Mouse (Mus musculus): ENCODE measurements around the gene Angptl1. TPM values are rescaled to one million over a fixed set of nuclear protein-coding genes. Genes with fewer than 3 reads are reported as not detected.

The Angptl1 gene
- under 1 TPM; 0.79 to 0.92 TPM for total RNA-seq (2021)
- long read RNA-seq, experiment 1, partial matches to known transcripts, result 0 of 2 reads
- long read RNA-seq, experiment 1, other reads (novel, unspliced or antisense), result 1 of 2 reads
- long read RNA-seq, experiment 2, result 0 reads

DNA sequence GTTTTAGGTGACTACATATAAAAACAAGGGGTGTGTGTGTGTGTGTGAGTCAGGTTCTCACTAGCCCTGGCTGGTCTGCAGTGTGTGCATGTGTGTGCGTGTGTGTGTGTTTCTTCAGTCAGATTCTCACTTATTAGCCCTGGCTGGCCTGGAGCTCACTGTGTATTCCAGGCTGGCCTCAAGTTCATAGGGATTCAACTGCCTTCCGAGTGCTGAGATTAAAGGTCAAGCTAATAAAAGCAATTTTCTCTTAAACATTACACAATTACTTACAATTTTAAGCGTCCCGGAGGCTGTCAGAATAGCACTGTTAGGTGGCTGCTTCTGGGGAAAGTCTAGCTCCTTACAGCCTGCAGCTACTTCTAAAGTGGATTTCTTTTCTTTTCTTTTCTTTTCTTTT is at the start of gene Angptl1:
Gene Angptl1 (plus strand): TSS at position 386 of the 400 bp plus-strand sequence.
- DNase-seq (ENCODE audit: low spot score in 2 of 2), result no peak
- H3K4me3 ChIP-seq, result peak within 1 kb of the TSS; percentile 39
- no peak for TF ChIP-seq CTCF (conservative IDR thresholded peaks at IDR 0.05)
- H3K27ac ChIP-seq, result no peak within 1 kb of the TSS

DNA sequence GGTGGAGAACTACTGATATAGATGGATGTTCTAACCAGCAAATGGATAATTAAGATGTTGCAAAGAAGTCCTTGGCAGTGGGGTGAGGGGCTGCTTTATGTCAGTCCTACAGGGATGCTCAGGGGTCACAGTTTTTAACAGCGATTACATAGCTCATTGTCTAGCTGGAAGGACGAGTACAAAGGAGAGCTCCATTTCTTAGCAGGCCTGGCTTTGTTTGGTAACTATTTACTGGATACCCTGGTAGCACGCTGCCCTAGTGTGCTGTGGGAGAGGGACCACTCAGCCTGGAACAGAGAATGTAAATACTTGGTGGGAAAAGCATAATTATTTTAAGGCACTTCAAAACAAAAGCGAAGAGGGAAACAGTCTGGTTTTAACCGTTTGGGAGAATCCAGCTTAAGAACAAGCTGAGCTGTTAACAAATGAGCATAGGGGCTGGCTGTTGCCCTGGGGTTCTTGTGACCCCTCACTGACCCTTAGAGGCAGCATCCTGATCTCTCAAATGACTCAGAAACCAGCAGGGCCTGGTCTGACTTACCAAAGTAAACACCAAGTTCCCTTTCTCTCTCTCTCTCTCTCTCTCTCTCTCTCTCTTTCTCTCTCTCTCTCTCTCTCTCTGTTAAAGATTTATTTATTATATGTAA is 48.4 kb upstream of the Angptl1 start:
- DNase-seq (ENCODE audit: low spot score in 2 of 2), result no peak
- Histone ChIP-seq H3K27ac (no peak overlapping the region), H3K4me3 (no peak overlapping the region)
- TF ChIP-seq CTCF (conservative IDR thresholded peaks at IDR 0.05), result no peak

DNA sequence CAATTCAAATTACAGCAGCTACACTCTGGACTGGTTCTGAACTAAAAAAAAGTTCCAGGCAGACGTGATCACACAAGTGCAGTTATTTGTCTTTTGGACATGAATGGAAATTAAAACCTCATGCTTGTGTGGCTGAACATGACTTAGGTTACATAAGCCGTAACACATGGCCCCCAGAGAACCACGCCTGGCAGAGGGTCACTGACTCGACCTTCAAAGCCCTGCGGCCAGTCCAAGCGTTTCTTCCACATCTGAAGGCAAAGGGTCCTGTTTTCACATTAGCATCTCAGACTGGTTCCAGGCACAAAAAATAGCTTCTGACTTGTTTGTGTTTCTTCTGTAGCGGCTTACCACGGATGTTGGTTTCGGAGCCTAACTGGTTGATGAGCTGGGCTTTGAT is 42.1 kb upstream of the Angptl1 start:
- H3K4me3 ChIP-seq, result no peak overlapping the region
- TF ChIP-seq CTCF (conservative IDR thresholded peaks at IDR 0.05), result no peak
- no peak for DNase-seq (ENCODE audit: low spot score in 2 of 2)
- H3K27ac ChIP-seq, result no peak overlapping the region

DNA sequence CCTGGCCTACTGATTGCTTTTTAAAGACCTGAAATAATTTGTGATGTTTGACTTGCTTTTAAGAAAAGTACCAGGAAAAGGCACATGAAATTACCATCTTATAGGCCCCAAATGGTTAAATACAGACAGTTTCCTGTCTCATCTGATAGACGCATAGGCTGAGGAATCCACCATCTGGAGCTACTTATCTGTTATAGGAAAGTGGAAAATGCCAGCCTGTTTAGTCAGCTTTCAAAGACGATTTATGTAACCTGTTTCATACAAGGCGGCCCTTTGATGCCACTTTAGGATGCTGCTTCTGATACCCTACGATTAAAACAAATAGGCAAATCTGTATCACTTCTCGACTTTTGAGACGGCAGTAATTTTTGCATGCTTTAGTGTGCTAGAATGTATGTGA is 37.1 kb upstream of the Angptl1 start:
- no peak overlapping the region for H3K4me3 ChIP-seq
- peak in 1 of 2 experiments; percentile 40 for DNase-seq (ENCODE audit: low spot score in 2 of 2)
- TF ChIP-seq CTCF (conservative IDR thresholded peaks at IDR 0.05), result no peak
- no peak overlapping the region for H3K27ac ChIP-seq

DNA sequence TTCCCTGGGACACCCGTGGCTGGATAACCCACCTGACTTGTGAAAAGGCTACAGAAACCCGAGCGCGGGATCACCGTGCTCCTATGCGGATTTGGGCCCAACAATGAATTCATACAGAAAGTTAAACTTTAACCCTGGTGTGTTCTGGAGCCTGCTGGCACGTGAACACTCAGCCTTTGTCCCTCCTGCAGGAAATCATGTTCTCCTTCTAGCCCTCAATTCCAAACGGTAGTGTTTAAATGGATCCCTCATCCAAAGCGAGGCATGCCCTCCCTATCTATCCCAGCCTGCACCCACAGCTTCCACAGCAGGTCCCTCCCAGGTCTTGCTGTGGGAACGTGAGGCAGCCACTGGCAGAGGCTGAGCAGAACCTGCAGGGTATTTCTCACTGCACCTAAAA is 30.0 kb upstream of the Angptl1 start:
- TF ChIP-seq CTCF (conservative IDR thresholded peaks at IDR 0.05), result no peak
- Histone ChIP-seq H3K27ac (no peak overlapping the region), H3K4me3 (no peak overlapping the region)
- no peak for DNase-seq (ENCODE audit: low spot score in 2 of 2)

DNA sequence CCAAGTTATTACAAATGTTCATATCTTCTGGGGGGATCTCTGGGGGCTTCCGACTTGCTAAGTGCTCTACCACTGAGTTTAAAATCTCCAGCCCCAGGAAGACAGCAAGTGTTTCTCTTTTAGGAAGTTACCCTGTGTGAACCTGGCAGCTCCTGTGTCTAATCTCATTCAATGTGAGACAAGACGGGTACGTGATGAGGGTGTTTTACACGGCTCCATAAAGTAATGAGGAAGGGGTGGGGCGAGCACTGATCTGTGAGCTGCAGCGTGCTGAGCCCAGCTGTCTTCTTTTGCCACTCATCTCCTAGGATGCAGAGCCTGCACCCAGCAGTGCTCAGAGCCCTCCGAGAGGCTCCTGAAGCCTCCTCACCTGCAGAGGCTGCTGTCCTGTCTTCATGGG is 26.4 kb upstream of the Angptl1 start:
- no peak for DNase-seq (ENCODE audit: low spot score in 2 of 2)
- TF ChIP-seq CTCF (conservative IDR thresholded peaks at IDR 0.05), result no peak
- no peak overlapping the region for H3K4me3 ChIP-seq

DNA sequence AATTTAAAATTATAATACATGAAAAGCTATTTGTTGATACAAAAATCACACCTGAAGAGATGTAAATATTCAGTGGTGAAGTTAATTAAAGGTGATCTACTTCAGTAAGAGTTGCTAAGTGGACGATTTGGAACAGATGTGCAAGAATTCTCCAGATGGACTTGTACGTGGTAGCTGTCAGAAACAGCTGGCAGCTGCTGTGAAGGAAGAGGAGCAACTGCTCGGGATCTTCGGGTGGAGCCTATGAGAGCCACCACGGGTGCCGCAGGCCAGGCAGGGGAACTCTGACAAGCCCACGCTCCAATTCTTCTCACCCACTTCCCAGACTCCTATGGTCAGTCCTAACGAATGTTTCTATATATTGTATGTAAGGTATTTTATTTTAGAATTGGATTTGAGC is 25.6 kb upstream of the Angptl1 start:
- H3K4me3 ChIP-seq, result no peak overlapping the region
- H3K27ac ChIP-seq, result no peak overlapping the region
- no peak for TF ChIP-seq CTCF (conservative IDR thresholded peaks at IDR 0.05)
- DNase-seq (ENCODE audit: low spot score in 2 of 2), result no peak

More for the DNA sequence above, 26.4 kb upstream of the Angptl1 start:
- H3K27ac ChIP-seq, result no peak overlapping the region

DNA sequence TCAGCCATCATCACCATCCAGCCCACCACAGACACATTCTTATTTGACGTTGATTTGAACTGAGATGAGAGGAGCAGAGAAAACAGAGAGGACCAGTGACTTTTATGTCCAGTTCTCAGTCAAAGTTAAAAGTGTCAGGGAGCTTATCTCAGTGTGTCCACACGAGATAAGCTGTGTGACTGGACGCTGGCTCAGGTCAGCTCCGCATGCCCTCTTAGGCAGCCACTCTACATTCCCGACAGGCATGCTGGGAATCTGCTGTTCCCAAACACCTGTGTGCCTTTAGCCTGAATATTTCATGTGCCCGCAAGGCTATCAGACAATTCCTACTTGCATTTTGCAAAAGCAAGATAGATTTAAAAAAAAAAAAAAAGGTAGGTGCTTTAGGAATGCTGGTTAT is 24.9 kb upstream of the Angptl1 start:
- no peak overlapping the region for H3K27ac ChIP-seq
- TF ChIP-seq CTCF (conservative IDR thresholded peaks at IDR 0.05), result no peak
- H3K4me3 ChIP-seq, result no peak overlapping the region
- DNase-seq (ENCODE audit: low spot score in 2 of 2), result no peak

DNA sequence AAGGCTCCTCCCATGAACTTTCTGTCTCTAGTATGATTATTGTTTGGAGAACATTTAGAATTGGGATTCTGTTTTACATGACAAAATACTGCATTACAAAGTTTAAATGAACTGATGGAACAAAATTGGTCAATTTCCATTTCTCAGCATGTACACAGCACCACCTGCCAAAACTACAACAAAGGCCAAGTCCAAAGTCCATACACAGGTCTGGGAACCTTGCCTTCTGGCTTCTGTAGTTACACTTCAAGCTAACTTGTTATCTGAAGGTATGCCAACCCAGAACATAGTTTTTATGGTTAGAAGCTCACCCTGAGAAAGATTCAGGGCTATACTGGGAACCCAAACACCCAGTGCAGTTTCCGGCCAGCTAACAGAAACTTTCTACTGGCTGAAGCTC is 19.1 kb upstream of the Angptl1 start:
- no peak overlapping the region for H3K4me3 ChIP-seq
- no peak for TF ChIP-seq CTCF (conservative IDR thresholded peaks at IDR 0.05)
- DNase-seq (ENCODE audit: low spot score in 2 of 2), result no peak
- no peak overlapping the region for H3K27ac ChIP-seq

DNA sequence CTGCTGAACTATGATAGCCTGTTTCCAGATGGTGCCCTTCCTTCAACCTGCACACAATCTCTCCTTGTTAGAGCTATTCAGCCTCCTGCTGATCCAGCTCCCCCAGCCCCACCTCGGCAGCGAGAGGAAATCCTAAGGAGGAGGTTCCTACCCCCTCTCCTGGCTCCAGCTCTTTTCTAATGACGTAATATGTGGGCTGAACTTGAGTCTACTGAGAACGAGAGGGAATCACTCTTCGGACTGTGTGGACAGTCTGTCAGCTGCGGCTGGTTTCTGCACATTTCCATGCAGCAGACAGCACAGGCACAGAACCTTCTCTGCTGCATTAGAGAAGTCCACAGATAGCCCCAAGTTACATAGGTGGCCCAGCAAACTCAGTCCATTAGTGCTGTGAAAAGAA is 333 bp downstream of the Angptl1 start:
- no peak for TF ChIP-seq CTCF (conservative IDR thresholded peaks at IDR 0.05)

DNA sequence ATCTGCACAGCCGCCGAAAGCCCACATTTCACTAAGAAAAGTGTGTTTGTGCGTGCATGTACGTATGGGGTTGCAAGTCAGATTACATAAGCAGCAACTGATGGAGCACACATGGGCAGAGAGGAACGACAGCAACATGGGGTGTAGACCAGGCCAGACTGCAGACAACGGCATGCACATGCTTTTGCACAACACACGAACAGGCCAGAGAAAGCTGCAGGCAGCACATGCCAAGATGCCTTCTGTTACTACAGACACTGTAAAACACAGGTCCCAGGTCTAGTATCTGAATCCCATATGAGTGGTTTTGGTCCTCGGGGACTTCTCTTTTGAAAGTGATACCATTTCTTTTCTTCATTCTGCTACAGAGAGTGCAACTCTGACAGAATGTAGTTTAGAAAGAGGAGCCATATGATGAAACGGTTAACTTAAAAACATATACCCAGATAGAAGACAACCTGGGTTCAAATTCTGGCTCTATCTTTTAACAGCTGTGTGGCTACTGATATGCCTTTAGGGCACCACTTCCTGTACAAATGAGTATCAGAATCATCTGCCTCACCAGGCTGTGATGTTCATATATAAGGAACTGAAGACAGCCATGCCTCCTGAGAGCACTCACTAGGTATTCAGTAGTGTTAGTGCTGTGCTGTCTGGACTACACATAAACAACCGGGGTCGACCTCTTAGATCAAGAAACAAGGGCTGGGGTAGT is 3.4 kb downstream of the Angptl1 start:
- no peak for TF ChIP-seq CTCF (conservative IDR thresholded peaks at IDR 0.05)
- no peak overlapping the region for H3K4me3 ChIP-seq
- peak overlapping the region; percentile 76 for H3K27ac ChIP-seq
- peak in 1 of 2 experiments; percentile 8 for DNase-seq (ENCODE audit: low spot score in 2 of 2)

More for the DNA sequence above, 333 bp downstream of the Angptl1 start:
- Histone ChIP-seq H3K27ac (no peak overlapping the region), H3K4me3 (peak overlapping the region; percentile 39)
- DNase-seq (ENCODE audit: low spot score in 2 of 2), result peak in 1 of 2 experiments; percentile 30

DNA sequence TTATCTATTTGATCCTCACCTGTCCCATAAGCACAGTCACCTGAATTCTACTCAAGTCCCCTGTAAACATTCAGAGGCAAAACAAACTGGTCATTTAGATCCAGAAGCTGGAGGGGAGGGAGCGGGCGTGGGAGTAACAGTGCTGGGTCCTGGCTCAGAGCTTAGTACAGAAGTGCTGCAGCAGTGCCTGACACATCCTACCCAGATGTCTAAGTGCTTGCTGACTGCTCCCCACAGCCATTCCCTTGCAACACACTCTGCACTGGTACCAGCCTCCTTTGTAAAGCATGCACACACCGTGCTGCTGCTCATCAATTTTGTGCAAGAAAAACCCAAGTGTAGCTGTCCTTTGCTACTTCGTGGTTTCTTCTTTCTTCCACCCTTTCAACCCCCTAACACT is 8.7 kb downstream of the Angptl1 start:
- Histone ChIP-seq H3K4me3 (no peak overlapping the region), H3K27ac (no peak overlapping the region)
- TF ChIP-seq CTCF (conservative IDR thresholded peaks at IDR 0.05), result no peak
- no peak for DNase-seq (ENCODE audit: low spot score in 2 of 2)

DNA sequence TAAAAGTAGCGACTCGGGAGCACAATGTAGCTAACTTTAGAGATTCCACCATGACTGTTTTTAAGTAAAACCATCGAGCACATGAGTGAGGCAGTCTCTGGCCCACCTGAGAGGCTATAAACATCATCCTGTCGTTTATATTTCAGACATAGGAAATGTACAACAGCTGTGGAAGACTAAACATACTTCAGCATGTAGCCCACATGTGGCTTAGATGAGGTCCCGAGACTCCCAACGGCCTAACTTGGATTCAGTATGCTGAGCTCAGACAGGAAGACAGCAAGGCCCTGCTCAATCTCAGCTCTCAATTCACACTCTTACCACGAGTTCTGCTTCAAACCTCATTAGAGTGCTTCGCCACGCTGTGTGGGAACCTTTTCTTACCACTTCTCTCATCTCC is 14.0 kb downstream of the Angptl1 start:
- TF ChIP-seq CTCF (conservative IDR thresholded peaks at IDR 0.05), result no peak
- H3K4me3 ChIP-seq, result no peak overlapping the region
- no peak overlapping the region for H3K27ac ChIP-seq
- DNase-seq (ENCODE audit: low spot score in 2 of 2), result no peak

DNA sequence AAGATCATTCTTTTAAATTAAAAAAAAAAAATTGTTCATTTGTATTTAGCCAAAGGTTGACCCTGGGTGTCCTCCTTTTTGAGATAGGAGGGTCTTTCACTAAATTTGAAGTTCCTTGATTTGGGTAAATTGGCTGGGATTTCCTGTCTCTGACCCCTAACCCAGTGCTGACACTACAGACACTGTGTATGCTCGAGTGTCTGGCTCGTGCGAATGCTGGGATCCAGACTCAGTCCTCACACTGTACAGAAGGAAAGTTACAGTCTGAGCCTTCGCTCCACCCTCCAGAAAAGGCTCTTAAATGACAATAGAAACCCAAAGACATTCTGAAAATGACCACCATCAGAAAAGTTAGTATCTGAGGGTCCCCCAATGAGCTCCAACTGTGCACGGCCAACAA is 14.5 kb downstream of the Angptl1 start:
- no peak overlapping the region for H3K27ac ChIP-seq
- no peak for TF ChIP-seq CTCF (conservative IDR thresholded peaks at IDR 0.05)
- no peak overlapping the region for H3K4me3 ChIP-seq
- DNase-seq (ENCODE audit: low spot score in 2 of 2), result no peak

Data from layer of hippocampus, adult 2 months (tissue).